Mouse (Mus musculus): Measurements from ENCODE around the gene Trp53i13. TPM values are rescaled to one million over a fixed set of nuclear protein-coding genes. Genes with fewer than 3 reads are reported as not detected.

The Trp53i13 gene
- polyA plus RNA-seq, 1 experiment from 2014 or later = 49.1 TPM

DNA sequence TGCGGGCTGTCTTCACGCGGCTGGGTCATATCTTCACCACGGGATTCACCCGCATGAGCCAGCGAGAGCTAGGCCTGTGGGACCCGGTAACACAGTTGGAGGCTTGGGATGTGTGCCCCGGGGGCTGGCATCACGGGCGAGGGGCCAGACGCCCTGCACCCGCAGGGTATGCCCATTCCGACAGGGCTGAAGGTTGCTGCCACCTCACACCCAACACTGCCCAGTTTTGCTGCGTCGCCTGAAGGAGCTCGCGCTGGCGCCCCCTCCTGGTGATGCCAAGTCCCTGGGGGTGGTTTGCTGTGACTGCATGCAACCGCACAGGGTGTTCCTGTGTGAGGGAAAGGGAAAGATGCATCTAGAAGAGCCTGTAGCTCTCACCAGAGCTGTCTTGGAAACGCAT is 48.0 kb downstream of the Trp53i13 start:
- Histone ChIP-seq H3K36me3 (peaks cover 33% of the 10 kb centered on the region), H3K27ac (no peak overlapping the region), H3K9me3 (no peaks in the 10 kb centered on the region), H3K9ac (replicated peaks) (no peak overlapping the region), H3K4me3 (replicated peaks) (no peak overlapping the region), H3K4me1 (replicated peaks) (peaks cover 17% of the 10 kb centered on the region), H3K27me3 (peaks cover 72% of the 10 kb centered on the region), H3K4me2 (peak overlapping the region; percentile 35; the same call in 1 of the 2 replicates)
- WGBS = 9% methylated on average over 20 of the region's 20 CpGs
- no peak for ATAC-seq (ENCODE audit: insufficient number of reproducible peaks, insufficient read depth, low FRiP score, low TSS enrichment, low read depth)

GRCm38 (mm10) chr11:77467157-77467556 is 48.6 kb downstream of the Trp53i13 start:
- no peak for ATAC-seq (ENCODE audit: insufficient number of reproducible peaks, insufficient read depth, low FRiP score, low TSS enrichment, low read depth)
- Histone ChIP-seq H3K4me2 (peak overlapping the region; percentile 35), H3K36me3 (peaks cover 27% of the 10 kb centered on the region), H3K9me3 (no peaks in the 10 kb centered on the region), H3K4me3 (replicated peaks) (no peak overlapping the region), H3K9ac (replicated peaks) (0 out of 2 replicates have a peak overlapping the region, but pooled peaks have one; percentile 18), H3K4me1 (replicated peaks) (peaks cover 19% of the 10 kb centered on the region), H3K27ac (no peak overlapping the region), H3K27me3 (peaks cover 78% of the 10 kb centered on the region)
- WGBS = 3% methylated on average over 25 of the region's 25 CpGs

- WGBS = 29% methylated on average over 9 of the region's 9 CpGs
- Histone ChIP-seq H3K27me3 (peaks cover 85% of the 10 kb centered on the region), H3K4me1 (replicated peaks) (peaks cover 23% of the 10 kb centered on the region), H3K27ac (no peak overlapping the region), H3K4me2 (peak overlapping the region; percentile 35), H3K9ac (replicated peaks) (no peak overlapping the region), H3K9me3 (no peaks in the 10 kb centered on the region), H3K4me3 (replicated peaks) (no peak overlapping the region), H3K36me3 (peaks cover 21% of the 10 kb centered on the region)
- no peak for ATAC-seq (ENCODE audit: insufficient number of reproducible peaks, insufficient read depth, low FRiP score, low TSS enrichment, low read depth)
Observed at GRCm38 (mm10) chr11:77466544-77466943, 49.2 kb downstream of the Trp53i13 start.

DNA sequence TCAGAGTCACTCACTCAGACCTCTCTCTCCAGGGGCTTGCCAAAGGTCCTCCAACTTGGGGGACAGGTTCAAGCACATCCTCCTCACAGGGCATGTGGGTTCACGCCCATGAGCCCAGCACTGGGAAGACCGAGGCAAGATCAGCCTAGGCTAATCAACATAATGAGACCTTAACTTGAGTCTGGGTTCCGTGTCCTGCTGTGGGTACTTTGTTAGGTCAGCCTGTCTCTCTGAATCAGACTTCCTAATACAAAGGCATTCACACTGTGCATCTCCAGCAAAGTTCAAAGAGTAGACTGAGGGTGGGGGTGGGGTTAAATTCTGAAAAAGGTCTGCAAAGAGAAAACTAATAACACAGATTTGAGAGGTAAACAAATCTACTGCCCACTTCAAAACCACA is 50.7 kb downstream of the Trp53i13 start:
- H3K36me3 ChIP-seq = peaks cover 7% of the 10 kb centered on the region; the same call in 1 of the 2 replicates
- no peak overlapping the region for H3K27ac ChIP-seq
- peaks cover 23% of the 10 kb centered on the region for H3K4me1 ChIP-seq (replicated peaks)
- no peak overlapping the region for H3K4me2 ChIP-seq
- no peak overlapping the region for H3K4me3 ChIP-seq (replicated peaks)
- H3K9me3 ChIP-seq = no peaks in the 10 kb centered on the region
- 62% methylated on average over 3 of the region's 3 CpGs for WGBS
- peaks cover 98% of the 10 kb centered on the region for H3K27me3 ChIP-seq
- ATAC-seq (ENCODE audit: insufficient number of reproducible peaks, insufficient read depth, low FRiP score, low TSS enrichment, low read depth) = no peak
- no peak overlapping the region for H3K9ac ChIP-seq (replicated peaks)

GRCm38 (mm10) chr11:77464684-77465083 is 51.1 kb downstream of the Trp53i13 start:
- no peak overlapping the region for H3K4me3 ChIP-seq (replicated peaks)
- no peaks in the 10 kb centered on the region for H3K9me3 ChIP-seq
- H3K9ac ChIP-seq (replicated peaks) = no peak overlapping the region
- peaks cover 23% of the 10 kb centered on the region for H3K4me1 ChIP-seq (replicated peaks)
- H3K36me3 ChIP-seq = peaks cover 3% of the 10 kb centered on the region; the same call in 1 of the 2 replicates
- 63% methylated on average over 4 of the region's 4 CpGs for WGBS
- H3K27me3 ChIP-seq = peaks cover 95% of the 10 kb centered on the region
- ATAC-seq (ENCODE audit: insufficient number of reproducible peaks, insufficient read depth, low FRiP score, low TSS enrichment, low read depth) = no peak
- no peak overlapping the region for H3K4me2 ChIP-seq
- H3K27ac ChIP-seq = no peak overlapping the region

- Histone ChIP-seq H3K4me3 (replicated peaks) (no peak overlapping the region), H3K36me3 (no peaks in the 10 kb centered on the region), H3K27ac (no peak overlapping the region), H3K4me2 (no peak overlapping the region), H3K9me3 (no peaks in the 10 kb centered on the region), H3K4me1 (replicated peaks) (peaks cover 23% of the 10 kb centered on the region), H3K27me3 (peaks cover 88% of the 10 kb centered on the region), H3K9ac (replicated peaks) (no peak overlapping the region)
- 74% methylated on average over 10 of the region's 10 CpGs for WGBS
- ATAC-seq (ENCODE audit: insufficient number of reproducible peaks, insufficient read depth, low FRiP score, low TSS enrichment, low read depth) = no peak
Observed at GRCm38 (mm10) chr11:77463786-77464185, 52.0 kb downstream of the Trp53i13 start.

DNA sequence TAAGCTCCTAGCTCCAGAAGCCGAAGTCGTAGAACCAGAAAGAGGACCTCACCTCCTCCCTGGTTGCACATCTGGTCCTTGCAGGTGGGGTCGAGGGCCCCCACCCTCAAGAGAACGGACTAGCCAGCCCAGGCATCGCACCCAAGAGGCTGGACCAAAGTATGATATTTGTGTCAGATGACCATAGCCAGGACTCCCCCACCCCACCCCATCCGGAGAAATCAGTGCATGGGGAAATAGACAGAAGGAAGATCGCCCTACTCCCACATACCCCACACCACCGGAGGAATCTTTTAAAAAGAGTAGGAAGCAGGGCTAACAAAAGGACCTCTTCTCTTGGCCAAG is 52.7 kb downstream of the Trp53i13 start:
- WGBS = 44% methylated on average over 8 of the region's 8 CpGs
- Histone ChIP-seq H3K9me3 (no peaks in the 10 kb centered on the region), H3K4me3 (replicated peaks) (peak overlapping the region; percentile 60), H3K27me3 (peaks cover 81% of the 10 kb centered on the region), H3K4me2 (peak overlapping the region; percentile 98), H3K27ac (no peak overlapping the region), H3K9ac (replicated peaks) (no peak overlapping the region; the same call in 1 of the 2 replicates), H3K4me1 (replicated peaks) (peaks cover 22% of the 10 kb centered on the region), H3K36me3 (no peaks in the 10 kb centered on the region)
- ATAC-seq (ENCODE audit: insufficient number of reproducible peaks, insufficient read depth, low FRiP score, low TSS enrichment, low read depth) = no peak

DNA sequence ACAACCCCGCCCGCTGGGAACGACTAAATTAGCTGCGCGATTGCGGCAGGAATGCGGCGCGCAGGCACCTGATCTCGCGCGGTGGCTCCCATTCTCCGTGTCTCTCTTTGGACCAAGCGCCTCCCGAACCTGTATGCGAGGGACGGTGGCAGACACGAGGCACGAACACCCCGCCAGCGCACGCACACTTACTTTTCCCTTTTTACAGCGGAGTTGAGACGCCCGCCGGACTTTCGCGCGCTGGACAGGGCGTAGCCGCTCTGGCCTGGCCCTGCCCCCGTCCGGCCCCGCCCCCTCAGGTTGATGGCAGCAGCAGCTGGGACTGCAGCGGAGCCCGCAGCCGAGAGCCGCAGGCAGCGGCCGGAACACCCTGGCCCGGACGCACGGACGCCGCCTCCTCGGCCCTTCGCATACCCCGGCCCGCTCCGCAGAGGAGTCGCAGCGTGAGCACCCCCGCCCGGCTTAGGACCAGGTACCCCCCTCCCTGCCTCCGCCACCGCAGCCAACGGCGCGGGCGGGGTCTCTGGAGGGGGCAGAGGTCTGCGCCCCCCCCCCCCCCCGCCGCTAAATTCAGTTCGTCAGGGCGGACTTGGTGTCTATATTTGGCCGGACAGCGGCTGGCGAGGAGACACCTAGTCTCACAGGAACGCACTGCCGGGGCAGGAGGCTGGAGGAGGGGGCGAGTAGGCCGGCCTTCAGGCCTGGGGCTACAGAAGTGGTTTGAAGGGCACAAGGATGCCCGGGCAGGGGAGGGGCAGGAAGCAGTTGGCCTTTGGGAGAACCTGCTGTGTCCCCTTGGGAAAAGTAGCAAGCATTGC is 53.3 kb downstream of the Trp53i13 start, which contains the start of gene Coro6:
Gene Coro6, plus strand, starts transcription at position 129 of the 818 bp plus-strand sequence.
- Histone ChIP-seq H3K27ac (no peak within 1 kb of the TSS), H3K4me1 (replicated peaks) (peaks cover 16% of the 10 kb centered on the region), H3K9ac (replicated peaks) (peak within 1 kb of the TSS; percentile 66), H3K9me3 (no peaks in the 10 kb centered on the region), H3K4me3 (replicated peaks) (peak within 1 kb of the TSS; percentile 60), H3K4me2 (peak within 1 kb of the TSS; percentile 98), H3K36me3 (0 out of 2 replicates have a peak, but pooled peaks cover 3% of the 10 kb centered on the region), H3K27me3 (peaks cover 75% of the 10 kb centered on the region)
- WGBS = 1% methylated on average over 73 of the region's 73 CpGs
- 0 out of 2 replicates have a peak, but pooled peaks have one; percentile 67 for ATAC-seq (ENCODE audit: insufficient number of reproducible peaks, insufficient read depth, low FRiP score, low TSS enrichment, low read depth)

- Histone ChIP-seq H3K36me3 (0 out of 2 replicates have a peak, but pooled peaks cover 3% of the 10 kb centered on the region), H3K4me1 (replicated peaks) (peaks cover 11% of the 10 kb centered on the region), H3K27ac (no peak overlapping the region), H3K9ac (replicated peaks) (peak overlapping the region; percentile 66), H3K4me3 (replicated peaks) (peak overlapping the region; percentile 60), H3K27me3 (peaks cover 68% of the 10 kb centered on the region), H3K9me3 (no peaks in the 10 kb centered on the region), H3K4me2 (peak overlapping the region; percentile 98)
- 5% methylated on average over 6 of the region's 6 CpGs for WGBS
- no peak for ATAC-seq (ENCODE audit: insufficient number of reproducible peaks, insufficient read depth, low FRiP score, low TSS enrichment, low read depth)
Observed at GRCm38 (mm10) chr11:77461856-77462255, 53.9 kb downstream of the Trp53i13 start.
